ENCODE assay signal across 7 mouse cellular contexts in genomic region chr12:77780885-77781698, GRCm38 (mm10).
A peak's percentile ranks its signal among the peaks of the same experiment; 100 is the strongest.
DNase-seq lines count a peak whose midpoint lies in the region; ATAC-seq lines count a peak whose summit lies in the region.

No protein-coding gene starts in this region.

- H3K4me1 ChIP-seq in limb, embryonic 10.5 days = peaks cover 19% of the 10 kb centered on the region
- peaks cover 18% of the 10 kb centered on the region; the same call in 1 of the 2 replicates for H3K4me1 ChIP-seq in midbrain, embryonic 14.5 days (ENCODE audit: control insufficient read depth, insufficient read depth, low read length)

- H3K27ac ChIP-seq in limb, embryonic 10.5 days = peak overlapping the region; percentile 75
- H3K27ac ChIP-seq in midbrain, embryonic 14.5 days (replicated peaks; ENCODE audit: low read depth, low read length) = peak overlapping the region; percentile 56

- no peaks in the 10 kb centered on the region for H3K9me3 ChIP-seq in limb, embryonic 10.5 days (replicated peaks)
- no peaks in the 10 kb centered on the region for H3K9me3 ChIP-seq in midbrain, embryonic 14.5 days (ENCODE audit: control insufficient read depth, low read length)

- H3K4me2 ChIP-seq in midbrain, embryonic 14.5 days (ENCODE audit: low read length) = peak overlapping the region; percentile 34

- H3K4me3 ChIP-seq in limb, embryonic 10.5 days = peak overlapping the region; percentile 48
- no peak overlapping the region for H3K4me3 ChIP-seq in midbrain, embryonic 14.5 days (replicated peaks; ENCODE audit: low read depth, low read length)

- no peak overlapping the region for H3K9ac ChIP-seq in midbrain, embryonic 14.5 days (replicated peaks; ENCODE audit: low read length)

- H3K36me3 ChIP-seq in limb, embryonic 10.5 days = no peaks in the 10 kb centered on the region
- no peaks in the 10 kb centered on the region for H3K36me3 ChIP-seq in midbrain, embryonic 14.5 days (ENCODE audit: control insufficient read depth, insufficient read depth, low read length)

- H3K27me3 ChIP-seq in limb, embryonic 10.5 days (ENCODE audit: low read depth, poor library complexity, severe bottlenecking) = no peaks in the 10 kb centered on the region
- H3K27me3 ChIP-seq in midbrain, embryonic 14.5 days (ENCODE audit: control insufficient read depth, insufficient read depth, low read length) = no peaks in the 10 kb centered on the region

- 30% methylated on average over 20 of the region's 20 CpGs for WGBS in limb, embryonic 10.5 days
- WGBS in midbrain, embryonic 14.5 days = 27% methylated on average over 20 of the region's 20 CpGs

- ATAC-seq in midbrain, embryonic 14.5 days (ENCODE audit: low FRiP score, low TSS enrichment) = peak; percentile 71

- DNase-seq in adrenal gland, adult 18-20 months (ENCODE audit: low spot score in 2 of 2) = peak; percentile 93 to 95
- DNase-seq in embryo, embryonic 11.5 days (ENCODE audit: low read depth, low spot score) = peak; percentile 61
- peak; percentile 97 for DNase-seq in heart, adult 11 months
- DNase-seq in kidney, adult 18-20 months = peak; percentile 92
- peak; percentile 97 for DNase-seq in limb, embryonic 10.5 days (ENCODE audit: low spot score)
- peak; percentile 88 for DNase-seq in midbrain, embryonic 14.5 days
- peak; percentile 49 for DNase-seq in spleen, adult 12 weeks (ENCODE audit: low spot score)
